Mouse (Mus musculus): ENCODE results near the gene Stk39.

Gene Stk39

DNA sequence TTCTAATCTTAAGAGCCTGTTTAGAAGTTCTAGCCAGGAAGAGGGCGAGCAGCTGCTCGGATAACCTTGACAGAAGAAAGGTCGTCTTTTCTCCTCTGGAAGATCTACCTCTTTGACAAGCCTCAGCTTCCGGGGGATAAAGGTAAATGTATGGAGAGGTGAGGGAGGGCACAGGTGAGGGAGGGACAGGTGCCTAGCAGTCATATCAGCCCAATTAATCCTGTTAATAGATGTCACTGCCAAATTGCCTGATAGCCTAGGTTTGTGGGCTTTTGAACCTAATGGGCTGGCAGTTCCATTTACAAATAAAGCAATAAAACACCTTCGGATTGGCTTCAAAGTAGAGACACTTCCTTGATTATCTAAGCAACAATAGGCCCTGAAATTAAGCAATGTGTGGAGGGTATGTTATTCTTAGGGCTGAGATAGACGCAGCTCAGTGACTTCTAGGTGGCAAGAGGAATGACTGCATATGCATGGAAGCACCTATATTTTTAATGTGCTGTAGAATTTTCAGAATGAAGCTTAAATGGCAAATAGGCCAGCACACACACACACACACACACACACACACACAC, 14.5 kb downstream of the Stk39 start:
- DNase-seq = no peak

DNA sequence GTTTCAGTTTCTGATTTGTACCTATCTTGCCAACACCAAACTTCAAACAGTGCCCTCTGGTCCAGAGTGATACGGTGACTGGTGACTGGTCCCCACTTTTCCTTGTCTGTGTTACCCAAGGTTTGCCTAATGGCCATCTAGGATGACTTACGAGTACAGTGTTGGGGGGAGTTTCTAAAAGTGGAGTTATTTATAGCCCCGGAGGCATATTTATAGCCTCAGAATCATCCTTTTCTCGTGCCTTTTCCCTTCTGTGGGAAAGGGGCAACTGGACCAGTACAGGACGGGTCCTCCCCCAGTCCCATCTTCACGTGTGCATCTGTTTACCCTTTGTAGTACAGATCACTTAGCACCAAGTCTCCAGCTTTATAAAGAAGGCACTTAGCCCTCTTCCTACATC, 15.2 kb downstream of the Stk39 start:
- no peak for DNase-seq

DNA sequence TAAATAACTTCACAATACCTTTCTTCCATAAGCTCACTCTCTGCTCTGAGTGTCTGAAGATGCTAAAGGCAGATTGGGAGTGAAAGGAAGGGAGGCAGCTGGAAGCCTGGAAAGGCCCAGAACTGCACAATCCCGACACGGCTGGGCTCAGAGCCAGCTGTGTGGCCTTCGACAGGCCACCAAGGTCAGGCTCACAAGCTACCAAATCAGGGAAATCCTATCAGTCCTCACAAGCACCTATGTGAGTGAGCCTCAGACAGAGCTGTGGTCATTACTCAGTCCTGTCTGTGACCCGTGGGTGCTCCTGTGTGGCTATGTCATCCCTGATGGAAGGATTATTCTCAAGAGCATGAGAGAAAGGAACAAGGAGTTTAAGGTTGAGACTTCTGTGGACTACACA, 19.7 kb downstream of the Stk39 start:
- DNase-seq = no peak

DNA sequence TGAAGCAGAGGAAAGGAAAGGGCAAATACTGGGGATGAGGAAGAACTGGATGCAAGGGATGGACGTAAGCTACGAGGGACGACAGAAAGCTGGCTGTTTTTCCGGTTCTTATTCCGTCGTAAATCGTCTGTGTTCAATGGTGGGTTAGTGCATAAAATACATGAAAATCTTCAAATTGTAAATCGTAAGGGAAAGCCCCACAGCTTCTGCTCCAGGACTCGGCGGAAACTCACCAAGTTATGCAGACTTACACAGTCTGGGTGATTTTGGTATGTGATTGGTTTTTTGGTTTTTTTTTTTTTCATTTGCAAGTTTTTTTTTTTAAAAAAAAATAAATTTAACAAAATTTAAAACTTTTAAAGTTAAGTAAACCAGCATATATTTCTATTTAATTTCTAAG, 24.0 kb downstream of the Stk39 start:
- no peak for DNase-seq

DNA sequence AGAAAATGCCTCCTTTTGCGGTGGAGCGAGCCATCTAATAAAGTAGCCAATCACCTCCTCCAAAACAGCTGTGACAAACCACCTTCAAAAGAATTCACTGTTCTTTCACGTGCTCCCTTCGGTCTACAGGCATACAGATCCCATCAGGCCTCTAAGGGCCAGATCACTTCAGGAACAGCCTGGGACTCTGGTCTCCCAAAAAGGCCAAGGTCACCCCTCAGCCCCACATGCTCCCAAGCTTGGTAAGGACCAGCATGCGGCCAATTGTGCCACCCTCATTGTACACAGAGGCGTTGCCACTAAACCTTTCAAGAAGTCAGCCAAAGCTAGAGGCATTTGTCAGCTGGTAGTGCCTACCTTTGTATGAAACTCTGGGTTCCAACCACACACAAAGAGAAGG, 28.9 kb downstream of the Stk39 start:
- no peak for DNase-seq

DNA sequence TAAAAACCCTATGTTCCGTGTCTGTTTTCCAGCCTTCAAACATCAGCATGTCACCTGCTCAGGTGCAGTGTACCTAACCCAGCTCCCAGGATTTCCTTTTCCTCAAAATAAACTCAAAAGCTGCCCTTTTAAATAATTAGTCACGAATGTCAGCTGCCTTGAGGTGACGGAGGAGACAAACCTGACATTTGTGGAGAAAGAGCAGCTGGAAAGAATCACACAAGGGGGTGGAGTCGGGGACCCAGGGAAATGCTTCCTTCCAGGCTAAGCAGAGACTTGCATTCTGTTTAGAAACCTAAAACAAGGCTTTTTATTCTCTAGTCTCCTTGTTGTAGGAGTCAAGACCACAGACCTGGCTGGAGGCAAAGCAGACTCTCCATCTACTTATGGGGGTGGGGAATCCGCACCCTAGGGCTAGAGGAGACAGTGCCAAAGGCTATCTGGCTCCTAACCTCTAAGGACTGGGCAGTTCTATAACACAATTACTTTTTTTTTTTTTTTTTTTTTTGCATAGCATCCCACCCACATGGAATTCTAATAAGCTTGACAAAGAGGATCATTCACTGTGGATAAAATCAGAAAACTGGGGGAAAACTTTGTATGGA, 29.9 kb downstream of the Stk39 start:
- no peak for DNase-seq

DNA sequence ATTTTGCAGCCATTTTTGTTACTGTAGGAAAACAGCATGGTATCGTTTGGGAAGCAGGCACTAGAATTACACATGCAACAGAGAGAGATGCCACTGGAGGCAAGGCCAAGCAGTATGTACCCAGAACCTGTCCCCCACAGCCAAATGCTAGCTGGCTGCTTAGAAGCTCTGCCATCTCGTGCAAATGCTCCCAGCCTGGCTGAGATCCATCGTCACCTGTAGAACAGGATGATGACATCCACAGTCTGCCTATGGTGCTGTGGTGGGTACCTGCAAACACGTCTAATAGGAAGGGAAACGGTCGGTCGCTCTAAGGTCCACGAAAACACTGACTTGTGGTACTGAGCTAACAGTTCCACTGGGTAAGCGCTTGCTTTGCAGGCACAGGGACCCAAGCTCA, 32.5 kb downstream of the Stk39 start:
- no peak for DNase-seq

DNA sequence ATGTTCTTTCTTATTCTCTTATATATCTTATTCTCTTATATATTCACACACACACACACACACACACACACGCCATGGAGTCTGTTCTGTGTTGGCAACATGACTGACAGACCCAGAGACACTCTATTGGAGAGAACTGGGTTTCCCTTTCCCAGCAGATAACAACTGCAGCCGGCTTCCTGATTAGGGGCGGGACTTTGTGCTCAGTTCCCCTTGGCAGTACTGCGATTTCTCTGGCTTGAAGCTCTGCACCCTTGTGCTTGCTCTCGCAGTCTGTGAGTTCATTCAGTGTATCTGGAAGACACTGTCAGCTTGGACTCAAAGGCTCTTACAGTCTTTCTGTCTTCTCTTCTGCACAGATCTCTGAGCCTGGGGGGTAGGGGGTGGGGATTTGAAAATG, 34.1 kb downstream of the Stk39 start:
- DNase-seq = no peak

DNA sequence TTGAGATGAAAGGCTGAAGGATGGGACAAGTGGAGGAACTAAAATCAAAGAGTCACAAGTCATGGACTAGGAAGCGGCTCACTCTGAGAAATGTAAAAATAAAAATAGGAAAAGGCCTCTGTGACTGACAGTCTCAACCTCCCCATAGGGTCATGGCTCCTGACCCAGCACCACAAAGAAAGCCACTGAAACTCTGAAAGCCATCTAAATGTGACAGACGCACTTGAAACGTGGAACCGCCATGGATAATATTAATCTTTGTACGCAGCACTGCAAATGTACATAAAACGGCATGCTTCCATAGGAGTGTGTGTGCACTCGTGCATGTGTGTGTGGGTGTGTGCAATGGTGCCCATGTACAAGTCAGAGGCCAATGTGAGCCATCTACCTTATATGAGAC, 34.9 kb downstream of the Stk39 start:
- no peak for DNase-seq

DNA sequence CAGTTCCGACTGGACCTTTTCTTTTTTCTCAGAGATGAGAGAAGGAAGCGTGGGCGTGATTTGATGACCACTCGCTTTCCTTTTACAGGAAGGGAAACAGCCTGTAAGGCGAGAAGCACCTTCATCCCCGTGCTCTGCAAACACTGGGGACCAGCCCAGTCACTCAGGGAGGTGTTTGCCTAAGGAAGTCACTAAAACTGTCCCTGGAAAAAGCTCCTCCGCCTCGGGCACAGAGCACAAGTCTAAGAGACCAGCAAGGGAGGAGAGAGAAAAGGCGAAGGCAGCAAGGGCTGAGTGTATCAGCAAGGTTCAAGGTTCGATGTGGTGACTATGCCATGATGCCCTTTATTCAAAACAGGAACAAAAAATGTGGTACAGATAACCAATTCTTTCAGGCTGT, 35.8 kb downstream of the Stk39 start:
- DNase-seq = no peak

DNA sequence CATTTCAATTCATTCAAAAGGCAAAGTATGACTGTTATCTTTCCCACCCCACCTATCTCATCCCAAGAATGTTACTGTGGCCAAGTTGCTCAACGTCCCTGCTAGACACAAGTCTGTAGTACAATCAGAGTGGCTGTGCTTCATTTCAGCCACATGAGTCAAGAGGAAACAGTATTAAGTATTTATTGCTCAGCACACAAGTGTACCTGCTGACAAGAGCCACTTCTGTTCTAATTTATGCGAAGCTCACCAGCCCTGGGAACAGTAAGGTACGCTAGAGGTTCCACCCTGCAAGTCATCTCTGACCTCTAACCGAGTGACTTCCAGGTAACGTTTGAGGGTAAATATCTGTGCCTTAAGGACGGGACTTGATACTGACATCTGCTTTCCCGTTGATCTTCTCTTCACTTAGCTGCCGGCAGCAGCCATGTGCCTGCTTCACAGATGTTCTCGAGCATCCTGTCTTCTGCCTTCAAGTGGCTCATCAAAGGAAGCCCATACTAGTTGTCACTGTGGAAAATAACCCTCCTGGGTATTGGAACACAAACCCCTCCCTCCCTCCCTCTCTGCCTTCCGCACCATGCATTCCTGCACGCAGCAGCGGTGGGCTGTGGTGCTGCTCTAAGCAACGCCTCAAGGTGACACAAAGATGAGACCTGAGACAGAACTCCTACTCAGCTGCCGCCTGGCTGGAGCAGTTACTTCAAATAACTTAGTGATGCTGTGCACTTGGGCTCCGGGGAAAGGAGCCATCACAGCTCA, 36.4 kb downstream of the Stk39 start:
- DNase-seq = no peak

DNA sequence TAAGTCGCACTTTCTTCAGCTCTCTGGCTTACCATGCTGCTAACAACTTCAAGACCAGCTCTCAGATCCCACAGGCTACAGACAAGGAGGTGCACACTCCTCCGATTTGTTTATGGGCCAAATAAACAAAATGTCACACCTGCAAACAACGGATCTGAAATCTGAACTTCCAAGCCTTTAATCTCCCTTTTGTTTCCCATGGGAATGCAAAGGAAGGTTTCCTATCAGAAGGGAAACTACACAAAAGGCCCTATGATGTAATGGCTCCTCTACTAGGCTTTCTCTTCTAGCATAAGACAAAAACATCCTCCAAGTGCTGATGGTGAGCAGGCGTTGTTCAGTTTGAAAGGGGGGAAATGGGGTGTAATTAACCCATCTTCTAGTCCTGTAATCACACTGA, 37.1 kb downstream of the Stk39 start:
- no peak for DNase-seq

DNA sequence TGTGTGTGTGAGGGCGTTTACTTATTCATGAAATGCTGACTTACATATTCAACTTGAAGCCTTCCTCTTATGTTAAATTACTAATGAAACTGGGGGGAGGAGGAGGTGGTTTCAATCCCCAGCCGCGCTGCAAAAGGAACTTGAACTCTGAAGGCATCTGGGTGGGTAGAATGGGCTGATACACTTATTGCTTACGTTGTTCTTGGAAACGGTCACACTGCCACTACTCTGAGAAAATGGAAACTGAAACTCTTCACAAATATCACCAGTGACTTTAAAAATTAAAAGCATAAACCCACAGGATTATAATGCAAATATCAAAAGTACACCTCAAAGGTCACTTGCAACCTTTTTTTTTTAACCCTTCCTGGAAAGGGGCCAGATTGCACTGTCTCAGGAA, 37.5 kb downstream of the Stk39 start:
- DNase-seq = no peak

DNA sequence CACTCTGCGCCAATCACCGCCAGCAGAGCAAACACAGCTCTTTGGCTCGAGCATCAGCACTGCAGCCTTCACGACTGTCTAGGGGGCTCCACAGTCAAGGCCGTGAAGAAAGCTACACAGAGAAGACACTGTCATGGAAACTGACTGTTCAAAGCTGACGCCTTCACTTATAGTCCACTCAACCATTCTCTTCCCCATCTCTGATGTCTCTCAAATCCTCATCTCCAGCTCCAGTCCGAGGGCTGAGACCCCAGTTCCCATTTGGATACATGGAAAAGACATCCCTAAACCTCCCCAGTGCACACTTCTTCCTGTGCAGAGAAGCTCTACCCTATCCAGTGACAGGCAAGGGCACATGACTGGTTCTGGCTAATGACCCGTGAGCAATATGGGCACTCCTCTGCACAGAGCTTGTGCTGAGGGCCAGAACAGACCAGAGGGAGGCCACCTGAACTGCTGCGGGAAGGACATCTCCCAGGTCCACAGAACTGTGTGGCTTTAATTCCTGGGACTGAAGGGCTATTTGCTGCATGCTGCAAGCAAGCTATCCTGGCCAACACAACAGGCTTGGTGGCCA, 38.2 kb downstream of the Stk39 start:
- no peak for DNase-seq

DNA sequence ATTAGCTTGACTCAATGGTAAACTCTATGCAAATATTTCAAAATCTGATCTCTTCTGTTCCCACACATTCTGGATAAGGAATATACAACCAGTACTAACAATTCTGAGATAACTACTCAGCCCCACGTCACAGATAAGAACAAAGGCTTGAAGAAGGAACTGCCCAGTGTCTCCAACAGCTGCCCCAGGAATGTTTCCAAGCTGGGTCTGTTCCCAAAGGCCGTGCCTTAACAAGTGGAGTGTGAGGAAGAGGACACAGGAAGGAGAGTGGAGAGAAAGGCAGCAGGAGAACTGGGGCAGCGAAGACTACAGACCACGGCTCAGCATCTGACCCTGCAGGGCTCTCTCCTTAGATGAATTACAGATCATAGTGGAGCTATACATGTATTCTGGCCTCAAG, 39.2 kb downstream of the Stk39 start:
- no peak for DNase-seq

DNA sequence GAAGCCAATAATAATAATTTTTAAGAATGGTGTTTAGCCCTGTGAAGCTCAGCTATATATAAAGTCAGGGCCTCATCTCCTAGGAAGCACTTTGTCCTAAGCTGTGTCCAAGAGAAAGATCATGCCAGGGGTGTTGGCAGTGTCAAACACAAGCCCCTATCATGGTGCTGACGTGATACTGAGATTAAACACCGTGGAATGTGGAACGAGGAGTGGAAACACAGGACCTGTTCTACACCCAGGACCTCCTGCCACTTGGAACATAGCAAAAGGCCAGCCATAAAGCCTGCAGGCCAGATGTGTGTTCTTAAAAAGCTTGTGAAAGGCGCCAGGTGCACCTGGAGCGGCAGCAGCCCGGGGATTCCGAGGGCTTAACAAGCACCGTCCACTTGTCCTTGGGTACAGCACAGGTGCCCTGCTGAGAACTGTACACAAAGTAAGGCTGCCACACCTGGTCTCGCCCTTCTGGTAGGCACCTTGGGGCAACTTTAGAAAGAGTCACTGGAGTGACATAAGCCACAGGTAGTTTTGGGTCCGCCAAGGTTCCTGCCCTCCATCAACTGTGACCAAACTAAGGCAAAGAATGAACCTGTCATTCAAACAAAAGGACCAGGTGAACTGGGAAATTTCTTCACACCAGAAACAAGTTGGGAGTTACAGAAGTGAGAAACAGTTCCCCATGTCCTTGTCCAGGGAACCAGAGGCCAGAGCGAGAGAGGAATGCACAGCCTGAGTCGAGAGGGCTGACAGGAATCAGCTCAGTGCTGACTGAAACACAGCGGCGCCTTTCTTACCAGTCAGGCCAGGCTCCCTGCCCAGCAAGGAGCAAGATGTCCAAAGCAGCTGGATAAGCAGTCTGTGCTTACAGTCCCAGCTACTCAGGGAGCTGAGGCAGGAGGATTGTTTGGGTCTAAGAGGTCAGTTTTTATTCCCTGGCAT, 40.8 kb downstream of the Stk39 start:
- DNase-seq = no peak

DNA sequence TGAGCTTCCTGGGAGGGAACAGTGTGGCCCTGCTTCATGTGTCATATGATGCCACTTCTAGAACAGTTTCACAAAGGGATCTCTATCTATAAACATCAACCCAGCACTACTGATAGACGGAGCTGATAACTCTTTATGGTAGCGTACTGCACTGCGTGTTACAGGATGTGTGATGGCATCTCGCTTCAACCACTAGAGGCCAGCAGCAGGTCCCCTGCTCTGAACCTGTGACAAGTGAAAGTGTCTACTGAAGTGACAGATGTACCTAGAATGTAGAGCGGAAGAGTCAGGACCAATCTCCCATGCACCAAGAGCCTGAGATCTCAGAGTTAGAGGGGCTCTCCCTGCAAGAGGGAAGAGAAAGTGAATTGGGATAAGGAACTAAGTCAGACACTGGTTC, 41.6 kb downstream of the Stk39 start:
- no peak for DNase-seq

DNA sequence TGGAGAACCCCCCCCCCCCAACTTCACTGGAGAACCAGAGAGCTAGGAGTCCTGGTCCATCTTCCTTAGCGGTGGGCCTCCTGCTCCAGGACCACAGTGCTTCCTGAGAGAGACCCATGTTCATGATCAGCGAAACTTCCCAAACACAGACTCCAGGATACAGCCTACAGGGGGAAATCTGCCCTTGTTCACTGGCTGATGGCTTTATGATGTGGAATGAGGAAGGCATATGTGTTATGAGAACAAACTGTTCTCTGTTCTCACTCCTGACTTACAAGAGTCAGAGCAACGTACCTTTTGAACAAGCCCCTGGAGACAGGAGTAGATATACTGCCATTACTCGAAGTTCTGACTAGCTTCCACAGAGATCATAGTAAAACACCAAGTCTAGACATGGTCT, 42.6 kb downstream of the Stk39 start:
- no peak for DNase-seq

DNA sequence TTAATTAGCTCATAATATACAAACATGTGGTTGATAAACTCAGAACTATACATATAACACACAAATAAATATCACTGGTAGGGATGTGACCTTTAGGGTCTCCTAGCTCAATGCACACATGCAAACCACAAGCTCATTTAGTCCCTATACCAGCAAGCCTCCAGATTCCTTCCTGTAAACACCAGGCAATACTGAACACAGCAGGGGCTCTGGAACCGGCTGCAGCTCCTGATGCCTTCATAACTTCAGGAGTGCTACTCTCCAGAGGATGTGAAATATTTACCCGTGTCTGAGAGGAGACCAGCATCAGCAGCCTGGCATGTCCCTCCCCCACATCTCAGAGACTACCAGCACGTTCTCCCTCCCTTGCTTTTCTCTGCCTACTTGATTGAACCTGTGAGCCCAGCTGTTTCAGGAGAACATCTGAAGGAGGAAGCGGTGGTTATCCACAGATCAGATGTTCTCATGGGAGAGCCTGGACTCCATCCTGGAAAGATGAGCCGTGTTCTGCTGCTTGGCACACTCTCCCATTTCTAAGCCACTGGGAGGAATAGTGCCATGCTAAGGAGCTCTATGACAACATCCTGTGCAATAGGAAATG, 45.0 kb downstream of the Stk39 start:
- DNase-seq = no peak

DNA sequence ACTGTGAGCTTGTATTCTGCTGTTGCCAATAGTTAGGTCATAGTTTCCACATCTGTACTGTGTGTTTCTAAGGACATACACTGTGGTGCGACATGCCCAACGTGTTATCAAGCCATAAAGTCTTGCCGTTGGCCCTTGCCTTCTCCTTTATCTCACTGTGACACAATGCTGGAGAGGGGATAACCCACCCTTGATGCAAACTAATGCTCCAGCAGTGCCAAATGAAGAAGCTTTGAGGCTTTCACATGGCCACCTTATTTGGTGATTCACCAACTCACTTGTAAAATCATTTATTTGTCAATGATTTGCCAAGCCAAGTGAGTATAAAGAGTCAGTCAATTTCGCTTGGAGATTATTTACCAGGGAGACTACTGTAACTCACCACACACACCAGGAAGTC, 46.0 kb downstream of the Stk39 start:
- DNase-seq = no peak

DNA sequence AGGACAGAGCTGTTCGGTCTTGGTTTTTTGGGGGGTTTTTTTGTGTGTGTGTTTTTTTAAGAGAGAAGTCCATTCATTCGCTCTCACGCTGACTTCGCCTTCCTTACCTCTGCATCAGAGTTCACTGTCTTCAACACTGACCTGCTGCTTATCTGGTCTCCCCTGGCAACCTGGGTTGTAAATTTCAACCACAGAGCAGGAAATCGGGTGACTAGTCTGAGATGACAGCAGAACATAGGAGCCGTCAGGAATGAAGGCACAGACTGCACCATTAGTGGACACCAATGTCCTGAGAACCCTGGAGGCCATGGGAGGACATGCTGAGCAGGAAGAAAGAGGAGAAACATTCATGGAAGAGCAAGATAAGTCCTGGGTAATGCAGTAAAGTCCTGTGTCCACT, 51.1 kb downstream of the Stk39 start:
- no peak for DNase-seq

DNA sequence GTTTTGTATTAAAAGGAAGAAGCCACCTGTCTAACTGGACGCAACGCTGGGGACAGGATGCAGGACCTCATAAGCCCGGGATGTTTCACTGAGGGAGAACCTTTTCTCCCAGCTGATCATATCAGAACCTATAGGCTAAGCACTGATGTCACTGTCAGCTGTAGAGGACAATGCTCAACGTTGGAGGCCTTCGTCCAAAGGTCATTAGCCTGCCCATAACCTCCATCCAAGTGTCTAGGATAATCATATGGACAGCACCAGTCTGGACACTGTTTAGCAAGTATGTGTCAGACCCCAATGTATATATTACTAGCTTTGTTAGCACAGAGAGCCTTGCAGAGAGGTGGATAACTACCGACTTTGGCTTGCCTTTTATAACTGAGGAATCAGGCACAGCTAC, 51.8 kb downstream of the Stk39 start:
- no peak for DNase-seq

DNA sequence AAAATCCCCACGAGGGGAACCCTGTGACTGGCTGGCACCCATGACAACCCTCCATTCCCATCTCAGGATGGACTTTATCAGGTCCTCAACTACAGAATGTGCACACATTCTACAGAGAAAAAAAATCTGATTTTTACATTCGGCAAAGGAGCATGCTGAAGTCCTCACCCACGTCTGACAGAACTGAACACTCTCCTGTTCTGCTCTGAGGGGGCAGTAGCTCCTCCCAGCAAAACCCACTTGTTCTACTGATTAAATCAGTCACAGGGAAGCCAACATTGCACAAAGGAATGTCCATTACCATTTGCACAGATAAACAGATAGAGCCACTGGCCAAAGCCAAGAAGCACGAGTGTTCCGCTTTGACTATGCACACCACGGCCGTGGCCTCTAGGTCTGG, 52.3 kb downstream of the Stk39 start:
- DNase-seq = no peak
